Mouse (Mus musculus) Patski (cell line): ENCODE measurements at regions not wholly inside any gene's neighbourhood (a gene's known extent, or its start where the extent isn't known, plus 50 kb on each side); places are given as distances from the start of the nearest gene placed in this dataset.
"Not testable (repeated sequence)": the region's sequence is repeated elsewhere in the genome, so short reads cannot be mapped to it uniquely, and the experiment has no call there.

Experiments
- ATAC-seq: fragments of 100-300 bp; one replicate; pipeline ENCODE4 v1.8.0; 2021
- CTCF ChIA-PET: fragments of 350-600 bp; sonication (Branson Sonifier 250); formaldehyde crosslinking; loops from one replicate; lab custom pipeline; 2022; ENCODE audit warnings: inconsistent platforms; lab: Charles Lee
- POLR2A ChIA-PET: fragments of 350-600 bp; sonication (Branson Sonifier 250); formaldehyde crosslinking; loops from one replicate; lab custom pipeline; 2022; ENCODE audit warnings: antibody characterized with exemption, inconsistent platforms; lab: Charles Lee
- DNase-seq: peaks from one replicate; pipeline ENCODE4 v3.0.0-alpha.2; 2011; ENCODE audit warnings: low read depth, low spot score
- H3K27me3 ChIP-seq: fragments of 371-371 bp; one replicate; pipeline ENCODE4 v1.5.1; 2021
- CTCF ChIP-seq: fragments of 100-300 bp; IDR thresholded peaks from one replicate; pipeline ENCODE4 v1.5.1; 2021
- in situ Hi-C: fragments of 300-500 bp; cut with MboI; formaldehyde crosslinking; loops from 3 replicates; pipeline ENCODE4 v1.11.1; 2018; ENCODE audit warnings: low pct_unique_long_range_greater_than_20kb, mixed read lengths

GRCm38 (mm10) chr3:155777025-155777424 lies 683.8 kb downstream of the Lrriq3 start:
- TF ChIP-seq CTCF: no peak
- no peaks in the 10 kb centered on the region for H3K27me3 ChIP-seq
- in situ Hi-C loops: no loop called here
- CTCF ChIA-PET: interaction anchor here (1.0 to 1.1 kb wide), 2 partner anchors 17 to 182 kb away, joined by 3 read pairs; no protein-coding TSS in a partner anchor
- ATAC-seq (no peak), DNase-seq (no peak)
- POLR2A ChIA-PET: no interaction called here

GRCm38 (mm10) chr3:155815693-155816092 lies 722.5 kb downstream of the Lrriq3 start:
- DNase-seq (no peak), ATAC-seq (no peak)
- in situ Hi-C loops: no loop called here
- no peaks in the 10 kb centered on the region for H3K27me3 ChIP-seq
- ChIA-PET POLR2A (interaction anchor here (0.7 kb wide), 1 partner anchor 375 kb away, joined by 3 read pairs; no protein-coding TSS in a partner anchor), CTCF (no interaction called here)
- no peak for TF ChIP-seq CTCF

- ATAC-seq (no peak), DNase-seq (no peak)
- ChIA-PET POLR2A (no interaction called here), CTCF (interaction anchor here (1.3 kb wide), 1 partner anchor 34 kb away, joined by 3 read pairs; no protein-coding TSS in a partner anchor)
- no peak for TF ChIP-seq CTCF
- in situ Hi-C loops: no loop called here
- H3K27me3 ChIP-seq: no peaks in the 10 kb centered on the region
These were observed 731.6 kb downstream of the Lrriq3 start for GRCm38 (mm10) chr3:155824863-155825262.

- TF ChIP-seq CTCF: no peak
- POLR2A ChIA-PET: no interaction called here
- CTCF ChIA-PET: interaction anchor here (1.2 kb wide), 1 partner anchor 89 kb away, joined by 3 read pairs; no protein-coding TSS in a partner anchor
- DNase-seq (no peak), ATAC-seq (no peak)
- no peaks in the 10 kb centered on the region for H3K27me3 ChIP-seq
- in situ Hi-C loops: no loop called here
These were observed 695.3 kb upstream of the Negr1 start for GRCm38 (mm10) chr3:155866286-155866685.

DNA sequence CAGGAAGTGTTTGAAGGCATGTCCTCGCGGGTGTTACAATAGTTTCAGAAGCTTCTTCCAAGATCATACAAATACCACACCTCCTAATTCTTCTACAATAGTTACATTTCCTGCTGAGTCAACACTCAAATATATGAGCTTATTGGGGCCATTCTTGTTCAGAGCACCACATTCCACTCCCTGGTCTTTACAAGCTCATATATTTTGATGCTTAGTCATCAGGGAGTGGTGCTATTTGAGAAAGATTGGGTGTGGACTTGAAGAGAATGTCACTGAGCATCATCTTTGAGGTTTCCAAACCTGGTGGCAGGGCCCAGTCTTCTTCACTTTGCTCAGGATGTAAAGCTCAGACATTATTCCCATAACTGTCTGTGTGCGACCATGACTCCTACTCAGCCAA lies 685.9 kb upstream of the Negr1 start:
- DNase-seq: no peak
- in situ Hi-C loops: no loop called here
- TF ChIP-seq CTCF: no peak
- H3K27me3 ChIP-seq: no peaks in the 10 kb centered on the region
- POLR2A ChIA-PET: no interaction called here
- no peak for ATAC-seq
- CTCF ChIA-PET: interaction anchor here (0.6 kb wide), 1 partner anchor 1067 kb away, joined by 3 read pairs; no protein-coding TSS in a partner anchor

GRCm38 (mm10) chr3:155878401-155878800 lies 683.2 kb upstream of the Negr1 start:
- ATAC-seq: no peak
- CTCF ChIA-PET: no interaction called here
- POLR2A ChIA-PET: no interaction called here
- no peaks in the 10 kb centered on the region for H3K27me3 ChIP-seq
- DNase-seq: no peak
- TF ChIP-seq CTCF: no peak
- in situ Hi-C loops: no loop called here

DNA sequence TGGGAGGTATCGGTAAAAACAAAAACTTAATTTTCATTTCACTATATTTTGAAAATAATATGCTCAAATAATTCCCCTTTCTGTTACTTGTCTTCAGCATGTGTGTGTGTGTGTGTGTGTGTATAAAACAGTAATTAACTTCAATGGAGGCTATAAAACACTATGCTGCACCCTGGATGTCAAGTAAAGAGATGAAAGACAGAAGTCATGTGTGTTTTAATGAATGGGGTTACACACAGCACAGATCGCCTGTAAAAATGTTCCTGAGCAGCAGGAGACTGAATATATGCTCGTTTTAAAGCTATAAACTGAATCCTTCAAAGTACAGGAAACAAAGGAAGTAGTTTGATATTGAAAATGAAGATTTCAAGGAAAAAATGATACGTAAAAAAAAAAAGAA lies 680.9 kb upstream of the Negr1 start:
- in situ Hi-C loops: no loop called here
- DNase-seq (no peak), ATAC-seq (no peak)
- TF ChIP-seq CTCF: no peak
- H3K27me3 ChIP-seq: no peaks in the 10 kb centered on the region
- CTCF ChIA-PET: interaction anchor here (1.3 kb wide), 1 partner anchor 10 kb away, joined by 3 read pairs; no protein-coding TSS in a partner anchor
- POLR2A ChIA-PET: no interaction called here

- TF ChIP-seq CTCF: no peak
- POLR2A ChIA-PET: no interaction called here
These were observed 645.6 kb upstream of the Negr1 start for GRCm38 (mm10) chr3:155915981-155916380.

GRCm38 (mm10) chr3:155942896-155943295 lies 618.7 kb upstream of the Negr1 start:
- H3K27me3 ChIP-seq: no peaks in the 10 kb centered on the region
- no peak for TF ChIP-seq CTCF
- ChIA-PET POLR2A (no interaction called here), CTCF (no interaction called here)
- in situ Hi-C loops: no loop called here
- no peak for ATAC-seq
- DNase-seq: no peak

More at GRCm38 (mm10) chr3:155915981-155916380, 645.6 kb upstream of the Negr1 start:
- no peak for DNase-seq
- no peaks in the 10 kb centered on the region for H3K27me3 ChIP-seq
- in situ Hi-C loops: no loop called here
- CTCF ChIA-PET: interaction anchor here (1.1 kb wide), 1 partner anchor 21 kb away, joined by 3 read pairs; no protein-coding TSS in a partner anchor
- no peak for ATAC-seq

DNA sequence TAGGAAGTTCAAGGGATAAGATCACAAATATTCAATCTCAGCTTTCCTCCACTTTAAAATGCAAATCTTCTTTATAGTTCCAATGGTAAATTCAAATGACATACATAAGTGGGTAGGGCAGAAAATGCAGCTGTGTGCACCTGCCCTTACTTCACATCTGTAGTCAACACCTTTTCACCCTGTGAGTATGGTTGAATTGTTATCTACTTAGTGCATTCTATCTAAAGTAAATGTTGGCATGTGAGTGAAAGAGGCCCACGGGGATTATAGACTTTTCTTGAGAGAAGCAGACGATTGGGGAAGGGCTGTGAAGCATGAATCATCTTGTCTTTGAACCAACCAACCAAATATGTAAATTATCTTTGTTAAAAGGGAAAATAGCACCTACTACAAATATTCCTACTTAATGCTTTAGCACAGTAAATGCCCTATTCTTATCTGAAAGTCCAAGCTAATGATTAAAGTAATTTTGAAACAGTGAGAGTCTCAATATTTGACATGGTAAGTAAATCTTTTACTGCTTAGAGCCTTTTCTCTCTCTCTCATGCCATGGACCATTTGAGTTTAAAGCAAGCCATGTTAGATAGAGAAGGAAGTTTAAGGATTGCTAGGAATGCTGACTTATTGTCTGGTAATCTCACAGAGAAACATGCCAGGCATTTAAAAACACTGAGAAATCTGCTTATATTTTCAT lies 617.4 kb upstream of the Negr1 start:
- ATAC-seq (no peak), DNase-seq (no peak)
- no peaks in the 10 kb centered on the region for H3K27me3 ChIP-seq
- TF ChIP-seq CTCF: no peak
- ChIA-PET POLR2A (no interaction called here), CTCF (no interaction called here)
- in situ Hi-C loops: no loop called here

DNA sequence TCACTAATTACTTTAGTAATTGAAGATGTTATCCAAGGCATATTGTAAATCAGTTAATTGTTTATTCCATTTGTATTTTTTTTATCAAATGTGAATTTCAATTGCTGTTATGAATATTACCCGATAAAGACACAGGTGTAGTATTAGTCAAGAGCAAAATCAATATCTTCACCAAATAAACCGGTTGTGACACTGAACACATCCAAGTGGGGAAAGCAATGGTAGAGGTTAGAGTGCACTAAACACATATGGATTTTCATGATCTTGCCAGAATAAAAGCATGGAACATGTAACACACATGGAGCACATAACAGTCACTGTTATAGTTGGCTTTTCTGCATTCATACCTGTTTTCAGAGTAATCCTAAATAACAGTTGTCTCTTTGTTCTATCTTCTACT lies 616.4 kb upstream of the Negr1 start:
- in situ Hi-C loops: no loop called here
- DNase-seq (no peak), ATAC-seq (no peak)
- no peaks in the 10 kb centered on the region for H3K27me3 ChIP-seq
- no peak for TF ChIP-seq CTCF
- ChIA-PET CTCF (no interaction called here), POLR2A (no interaction called here)

GRCm38 (mm10) chr3:155962496-155962895 lies 599.1 kb upstream of the Negr1 start:
- DNase-seq, H3K27me3 ChIP-seq, POLR2A ChIA-PET, in situ Hi-C loops, ATAC-seq: not testable (repeated sequence)
- CTCF ChIA-PET: interaction anchor here (0.9 kb wide), 1 partner anchor 9 kb away, joined by 3 read pairs; no protein-coding TSS in a partner anchor
